Mouse (Mus musculus) T-helper 2 cell (primary cell): ENCODE data around the gene Med28.

Experiments used
- in situ Hi-C: fragments of 300-600 bp; cut with MboI, MseI; formaldehyde crosslinking; loops from one replicate; pipeline ENCODE4 v1.15.1; 2025; ENCODE audit warnings: high pct_unique_total_duplicates

Med28 gene

DNA sequence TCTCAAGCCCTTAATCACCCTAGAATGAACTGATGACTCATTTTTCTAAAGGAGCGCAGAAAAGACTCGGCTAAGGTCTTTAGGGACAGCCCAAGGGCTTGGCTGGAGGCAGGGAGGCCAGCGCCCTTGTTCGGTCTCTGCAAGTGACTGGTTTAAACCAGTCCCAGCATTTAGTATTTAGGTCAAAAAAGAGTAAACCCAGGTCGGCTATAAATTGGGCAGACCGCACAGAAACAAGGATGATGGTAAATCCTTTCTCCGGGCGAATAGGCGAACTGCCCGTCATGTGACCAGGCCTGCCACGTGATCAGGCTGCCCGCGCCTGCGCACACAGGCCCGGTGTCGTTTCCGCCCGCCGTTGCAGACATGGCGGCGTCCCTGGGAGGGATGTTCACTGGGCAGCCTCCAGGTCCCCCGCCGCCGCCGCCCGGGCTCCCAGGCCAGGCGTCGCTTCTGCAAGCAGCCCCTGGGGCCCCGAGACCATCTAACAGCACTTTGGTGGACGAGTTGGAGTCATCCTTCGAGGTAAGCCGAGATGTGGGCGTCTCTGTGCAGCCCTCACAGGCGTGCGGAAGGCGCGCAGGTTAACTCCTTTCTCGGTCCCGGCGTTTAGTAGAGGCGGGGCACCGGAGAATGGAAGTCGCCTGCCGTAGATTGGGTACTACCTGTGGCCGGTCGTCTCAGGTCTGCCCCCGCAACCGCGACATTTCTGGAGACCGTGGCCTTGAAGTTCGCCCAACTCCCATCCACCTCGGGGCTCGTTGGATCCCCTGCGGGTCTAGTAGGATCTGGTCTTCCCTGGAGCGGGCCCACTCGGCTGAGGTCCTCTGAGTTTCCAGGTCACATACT is at the start of gene Med28:
TSS of gene Med28 (plus strand) at position 270 of the 849 bp plus-strand sequence.
- in situ Hi-C loops: no loop called here

GRCm38 (mm10) chr5:45472880-45473450 is 47.1 kb upstream of the Med28 start:
- in situ Hi-C loops: no loop called here

- in situ Hi-C loops: no loop called here
Observed at GRCm38 (mm10) chr5:45473521-45473920, 46.5 kb upstream of the Med28 start.

DNA sequence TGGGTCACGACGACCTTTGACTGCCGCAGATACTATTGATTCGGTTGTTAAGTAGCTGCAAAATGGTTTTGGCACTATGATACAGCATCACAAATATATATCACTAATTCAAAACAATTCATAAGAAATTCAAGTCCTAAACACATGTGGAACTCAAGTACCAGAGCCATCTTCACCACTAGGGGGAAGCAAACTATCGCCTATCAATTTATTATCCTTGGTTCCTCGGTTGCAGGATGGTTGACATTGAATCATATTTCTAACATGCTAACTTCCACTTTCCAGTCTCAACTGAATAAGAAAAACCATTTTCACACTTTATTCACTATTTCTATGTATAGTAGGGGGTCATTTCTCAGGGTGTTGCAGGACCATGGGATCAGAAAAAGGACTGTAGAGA is 45.8 kb upstream of the Med28 start:
- in situ Hi-C loops: no loop called here

- in situ Hi-C loops: loop anchor here (25.0 kb wide), 1 partner anchor 388 kb away; the partner anchor contains the start of gene Lcorl
Observed at GRCm38 (mm10) chr5:45474758-45475157, 45.3 kb upstream of the Med28 start.

DNA sequence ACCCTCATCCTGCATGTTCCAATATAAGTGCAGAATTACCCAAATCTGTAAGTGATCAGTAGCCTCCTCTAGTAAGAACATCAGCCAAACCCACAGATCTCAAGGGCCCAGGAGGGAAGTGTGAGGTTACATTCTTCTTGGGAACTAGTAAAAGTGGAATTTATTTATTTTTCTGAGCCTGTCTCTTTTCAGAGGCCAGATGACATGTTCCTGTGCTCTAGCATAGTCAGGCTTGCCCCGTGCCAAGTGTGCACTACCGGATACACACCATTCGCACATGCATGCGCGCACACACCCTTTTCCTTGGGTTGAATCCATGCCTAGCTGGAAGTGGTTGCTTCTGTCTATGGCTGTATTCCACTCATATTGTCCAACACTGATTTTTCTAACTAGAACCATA is 44.3 kb upstream of the Med28 start:
- in situ Hi-C loops: loop anchor here (25.0 kb wide), 1 partner anchor 387 kb away; the partner anchor contains the start of gene Lcorl

- in situ Hi-C loops: loop anchor here (25.0 kb wide), 1 partner anchor 386 kb away; the partner anchor contains the start of gene Lcorl
Observed at GRCm38 (mm10) chr5:45476288-45476687, 43.7 kb upstream of the Med28 start.

DNA sequence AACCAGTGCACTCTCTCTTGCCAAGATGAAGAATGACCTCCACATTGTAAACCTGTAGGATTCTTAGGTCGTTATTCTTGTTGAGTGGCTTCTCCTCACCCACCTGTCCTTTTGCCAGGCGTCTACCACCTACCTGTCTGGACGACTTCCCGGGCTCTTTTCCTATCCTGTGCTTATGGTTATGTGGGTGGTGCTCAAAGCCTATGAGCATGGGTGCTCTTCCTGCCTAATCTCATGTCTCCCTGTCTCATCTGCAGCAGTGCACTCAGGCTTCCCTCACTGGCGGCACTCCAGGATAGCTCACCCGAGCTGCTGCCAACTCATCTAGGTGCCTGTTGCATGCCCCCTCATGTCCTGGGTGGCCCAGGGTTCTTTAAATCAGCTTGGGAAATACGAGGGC is 42.4 kb upstream of the Med28 start:
- in situ Hi-C loops: loop anchor here (25.0 kb wide), 1 partner anchor 385 kb away; the partner anchor contains the start of gene Lcorl

DNA sequence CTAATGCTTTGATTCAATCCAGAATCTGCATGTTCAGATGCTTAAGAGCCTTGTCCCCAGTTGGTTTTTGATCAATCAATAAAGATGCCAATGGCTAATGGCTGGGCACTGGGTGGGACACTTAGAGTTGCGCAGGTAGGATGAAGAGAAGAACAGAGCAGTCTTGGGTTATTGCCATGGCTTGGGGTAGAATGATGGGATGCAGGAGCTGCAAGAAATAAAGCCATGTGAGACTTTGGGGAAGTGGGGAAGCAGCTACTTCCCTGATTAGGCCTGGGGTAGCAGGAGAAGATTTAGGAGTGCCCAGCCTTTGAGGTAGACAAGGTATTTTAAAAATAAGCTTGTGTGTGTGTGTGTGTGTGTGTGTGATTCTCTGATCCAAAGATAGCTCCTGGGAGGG is 40.0 kb upstream of the Med28 start:
- in situ Hi-C loops: loop anchor here (5.0 to 25.0 kb wide), 3 partner anchors 185 to 867 kb away; partner anchors contain the start of genes Lcorl and Ncapg

DNA sequence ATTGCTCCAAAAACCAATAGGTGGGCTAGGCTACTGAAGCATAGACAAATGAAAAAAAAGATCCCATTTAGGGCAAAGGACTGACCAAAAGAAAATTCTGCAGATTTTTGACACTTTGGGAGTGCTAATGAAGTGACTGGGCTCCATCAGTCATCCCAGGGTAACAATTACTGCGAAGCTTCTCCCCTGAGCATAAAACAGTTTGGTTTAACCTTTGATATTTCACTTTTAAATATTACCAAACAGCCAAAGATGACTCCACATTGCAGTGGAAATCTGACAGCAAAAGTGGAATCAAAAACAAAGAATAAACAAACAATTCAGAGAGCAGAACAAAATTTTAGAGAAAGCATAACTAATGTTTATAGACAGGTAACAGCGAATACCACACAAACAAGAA is 38.9 kb upstream of the Med28 start:
- in situ Hi-C loops: loop anchor here (5.0 to 25.0 kb wide), 3 partner anchors 184 to 866 kb away; partner anchors contain the start of genes Lcorl and Ncapg

- in situ Hi-C loops: loop anchor here (5.0 to 25.0 kb wide), 3 partner anchors 182 to 865 kb away; partner anchors contain the start of genes Lcorl and Ncapg
Observed at GRCm38 (mm10) chr5:45482607-45483006, 37.4 kb upstream of the Med28 start.

DNA sequence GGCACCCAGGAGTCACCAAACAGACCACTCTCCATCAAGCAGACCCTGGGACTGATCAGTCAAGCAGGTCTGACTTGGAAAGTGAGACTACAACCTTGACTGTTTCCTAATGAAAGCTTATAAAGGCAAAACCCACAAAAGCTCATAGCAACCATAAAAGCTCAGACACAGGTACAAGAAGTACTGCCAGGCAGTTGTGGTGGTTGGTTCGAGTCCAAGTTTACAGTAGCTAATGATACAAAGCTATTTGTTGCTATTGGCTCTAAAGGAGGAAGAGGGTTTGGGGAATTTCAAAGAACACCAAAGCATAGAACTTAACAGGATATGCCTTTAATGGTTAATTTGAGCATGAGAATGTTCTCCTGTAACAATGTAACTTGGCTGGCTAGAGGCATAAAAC is 36.4 kb upstream of the Med28 start:
- in situ Hi-C loops: loop anchor here (5.0 to 25.0 kb wide), 3 partner anchors 181 to 864 kb away; partner anchors contain the start of genes Lcorl and Ncapg

DNA sequence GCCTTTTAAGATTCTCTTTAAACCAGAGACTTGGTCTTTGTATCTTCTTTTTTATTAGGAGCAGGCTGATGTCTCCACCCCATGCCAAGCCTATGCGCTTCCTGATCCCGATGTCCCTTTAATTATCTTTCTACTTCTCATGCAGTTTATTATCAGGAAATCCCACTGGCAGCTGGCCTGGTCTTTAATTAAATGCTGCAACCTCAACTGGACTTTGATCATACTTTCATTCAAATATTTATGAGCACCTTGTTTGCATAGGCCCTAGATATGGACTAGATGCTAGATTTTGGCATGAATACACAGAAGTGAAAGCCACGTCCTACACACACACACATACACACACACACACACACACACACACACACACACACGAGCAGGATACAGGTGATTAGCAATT is 28.3 kb upstream of the Med28 start:
- in situ Hi-C loops: loop anchor here (5.0 to 25.0 kb wide), 2 partner anchors 39 to 371 kb away; partner anchors contain the start of genes Clrn2, Lcorl and Qdpr

DNA sequence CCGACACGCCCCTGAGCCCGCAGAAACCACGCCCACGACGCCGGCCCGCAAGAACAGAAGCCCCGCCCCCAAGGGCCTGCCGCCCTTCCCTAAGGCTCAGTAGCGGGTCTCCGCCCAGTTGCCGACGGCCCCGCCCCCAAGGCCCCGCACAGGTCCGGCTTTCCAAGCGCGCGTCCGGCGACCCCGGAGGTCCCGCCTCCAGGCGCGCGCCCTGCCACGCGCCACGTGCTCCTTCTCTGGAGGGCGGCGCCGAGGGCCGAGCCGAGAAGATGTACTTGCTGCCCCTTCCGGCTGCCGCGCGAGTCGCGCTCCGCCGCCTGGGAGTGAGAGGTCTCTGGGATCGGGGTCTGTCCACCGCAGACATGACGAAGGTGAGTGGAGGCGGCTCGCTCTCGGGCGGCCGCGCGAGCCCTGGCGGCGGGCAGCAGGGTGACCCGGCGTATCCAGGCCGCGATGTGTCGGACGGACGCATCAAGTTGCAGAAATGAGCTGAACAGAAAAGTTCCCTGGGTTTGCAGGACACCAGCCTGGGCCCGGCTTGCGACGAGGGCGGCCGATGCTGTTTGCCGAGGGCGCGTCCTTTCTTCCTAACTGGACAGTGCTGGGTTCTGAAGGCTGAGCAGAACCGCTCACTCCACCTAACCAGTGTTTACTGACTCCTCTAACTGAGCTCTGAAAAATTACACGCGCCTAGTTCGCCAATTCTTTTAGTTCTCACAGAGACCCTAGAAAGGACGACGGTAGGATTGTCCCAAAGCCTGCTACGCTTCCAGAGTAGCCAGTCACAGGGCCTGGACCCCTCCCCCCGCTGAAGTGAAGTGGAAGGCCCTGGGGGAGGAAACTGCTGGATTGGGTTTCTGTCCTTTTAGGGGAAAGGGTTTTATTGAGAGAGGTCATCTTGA is 26.6 kb upstream of the Med28 start, which contains the start of gene Lap3:
TSS of gene Lap3 (plus strand) at position 184 of the 902 bp plus-strand sequence.
- in situ Hi-C loops: loop anchor here (5.0 to 25.0 kb wide), 2 partner anchors 41 to 369 kb away; partner anchors contain the start of genes Clrn2, Lcorl and Qdpr

DNA sequence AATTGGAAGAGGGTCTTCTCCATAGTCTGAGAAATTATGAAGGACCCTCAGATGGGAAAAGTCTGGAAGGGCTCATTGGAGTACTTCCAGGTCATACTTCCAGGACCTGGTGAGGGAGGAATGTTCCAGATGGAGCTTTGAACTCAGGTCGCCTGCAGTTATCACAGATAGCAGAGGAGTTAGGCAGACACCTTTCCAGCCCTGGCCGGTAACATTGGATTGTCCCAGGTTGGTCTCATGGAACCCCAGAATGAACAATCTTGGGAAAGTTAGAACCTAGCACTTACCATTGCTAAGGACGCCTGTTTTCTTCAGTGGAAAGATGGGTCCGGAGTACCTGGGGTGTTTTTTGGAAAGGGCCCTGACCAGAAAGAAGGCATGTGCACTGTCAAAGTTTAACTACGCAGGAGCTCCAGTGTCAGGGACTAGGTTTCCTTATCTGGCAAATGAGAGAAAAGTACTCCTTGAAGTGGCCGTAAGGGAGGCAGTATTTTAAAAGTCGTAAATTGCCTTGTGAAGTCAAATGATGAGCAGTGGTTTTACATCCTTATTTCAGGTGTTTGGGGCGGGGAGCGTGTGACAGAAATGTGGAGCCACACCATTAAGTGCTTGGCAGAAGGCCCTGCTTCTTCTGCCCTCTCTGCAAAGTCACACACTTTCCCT is 25.8 kb upstream of the Med28 start:
- in situ Hi-C loops: loop anchor here (5.0 to 25.0 kb wide), 2 partner anchors 42 to 368 kb away; partner anchors contain the start of genes Clrn2, Lcorl and Qdpr

GRCm38 (mm10) chr5:45495429-45495975 is 24.5 kb upstream of the Med28 start:
- in situ Hi-C loops: loop anchor here (25.0 kb wide), 1 partner anchor 367 kb away; the partner anchor contains the start of gene Lcorl

GRCm38 (mm10) chr5:45496042-45496441 is 24.0 kb upstream of the Med28 start:
- in situ Hi-C loops: loop anchor here (25.0 kb wide), 1 partner anchor 366 kb away; the partner anchor contains the start of gene Lcorl

GRCm38 (mm10) chr5:45496479-45496878 is 23.6 kb upstream of the Med28 start:
- in situ Hi-C loops: loop anchor here (25.0 kb wide), 1 partner anchor 366 kb away; the partner anchor contains the start of gene Lcorl

DNA sequence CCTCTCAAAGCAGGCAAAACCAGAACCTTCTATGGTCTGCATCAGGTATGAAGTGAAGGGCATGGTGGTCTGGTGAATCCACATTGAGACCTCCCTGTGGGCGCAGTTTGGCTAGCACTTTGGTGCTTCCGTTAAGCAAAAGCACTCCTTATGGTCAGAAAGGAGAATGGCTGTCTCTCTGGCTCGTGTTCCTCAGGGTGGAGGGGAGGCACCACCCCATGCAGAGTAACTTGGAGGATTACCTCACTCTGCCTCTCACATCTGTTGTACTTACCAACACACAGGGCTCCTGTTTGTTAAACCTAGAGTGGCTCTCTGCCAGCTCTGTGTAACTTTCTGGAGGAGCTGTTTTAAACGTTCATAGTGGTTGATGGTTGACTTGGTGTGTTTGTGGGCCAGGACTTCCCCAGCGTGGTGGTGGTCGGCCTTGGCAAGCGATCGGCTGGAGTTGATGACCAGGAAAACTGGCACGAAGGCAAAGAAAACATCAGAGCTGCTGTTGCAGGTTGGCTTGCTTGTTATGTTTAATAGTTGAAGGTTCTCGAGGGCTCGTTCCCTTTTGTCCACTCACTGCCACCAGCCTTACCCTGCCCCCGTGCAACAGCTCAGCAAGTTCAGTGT is 23.0 kb upstream of the Med28 start:
- in situ Hi-C loops: loop anchor here (25.0 kb wide), 1 partner anchor 365 kb away; the partner anchor contains the start of gene Lcorl
